Mouse (Mus musculus) kidney, postnatal 4 days (tissue): ENCODE measurements around the gene Hspb7.
A peak's percentile ranks its signal among the peaks of the same experiment; 100 is the strongest.

Source experiments
- DNase-seq, 2 experiments: peaks; one replicate each; pipeline ENCODE4 v3.0.0; 2021; ENCODE audit warnings: mixed read lengths in 2 of 2

Gene Hspb7

GRCm38 (mm10) chr4:141451251-141451650 lies 30.7 kb downstream of the Hspb7 start:
- no peak for DNase-seq

GRCm38 (mm10) chr4:141451916-141452450 lies 31.4 kb downstream of the Hspb7 start:
- DNase-seq = no peak

DNA sequence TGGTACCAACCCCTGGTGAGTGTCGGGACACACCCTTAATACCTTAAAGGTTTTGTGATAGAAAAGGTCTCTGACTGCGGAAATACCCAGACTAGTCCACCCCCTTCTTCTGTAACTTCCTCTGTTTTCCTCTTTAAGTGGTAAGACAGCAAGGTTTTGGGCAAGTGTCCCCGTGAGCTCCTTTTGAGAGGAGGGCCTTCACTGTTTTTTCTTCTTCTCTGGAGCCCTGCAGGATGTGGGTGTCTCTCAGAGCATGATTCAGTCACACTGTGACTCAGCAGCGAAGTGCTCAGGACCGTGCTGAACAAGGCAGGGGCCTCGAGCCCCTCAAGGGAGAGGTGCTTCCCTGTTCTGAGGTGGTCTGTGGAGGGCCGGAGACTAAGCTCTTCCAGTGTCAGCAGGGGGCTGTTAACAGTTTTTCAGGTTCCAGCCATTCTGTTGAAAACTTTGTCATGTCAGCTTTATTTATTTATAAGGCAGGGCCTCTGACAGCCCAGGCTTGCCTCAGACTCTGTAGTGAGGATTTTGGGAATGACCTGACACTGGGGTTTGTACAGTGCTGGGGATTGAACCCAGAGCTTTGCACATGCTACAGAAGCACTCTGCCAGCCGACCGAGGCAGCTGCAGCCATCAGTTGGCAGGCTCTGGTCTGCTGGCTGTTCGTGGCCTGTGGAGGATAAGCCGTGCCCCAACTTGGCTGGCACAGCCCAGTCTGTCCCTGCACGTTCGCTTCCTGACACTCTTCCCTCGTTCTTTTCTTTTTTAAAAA lies 34.2 kb downstream of the Hspb7 start:
- no peak for DNase-seq

- DNase-seq = no peak
Measured at GRCm38 (mm10) chr4:141455526-141455925, 34.9 kb downstream of the Hspb7 start.

- no peak for DNase-seq
Measured at GRCm38 (mm10) chr4:141456193-141456938, 35.8 kb downstream of the Hspb7 start.

DNA sequence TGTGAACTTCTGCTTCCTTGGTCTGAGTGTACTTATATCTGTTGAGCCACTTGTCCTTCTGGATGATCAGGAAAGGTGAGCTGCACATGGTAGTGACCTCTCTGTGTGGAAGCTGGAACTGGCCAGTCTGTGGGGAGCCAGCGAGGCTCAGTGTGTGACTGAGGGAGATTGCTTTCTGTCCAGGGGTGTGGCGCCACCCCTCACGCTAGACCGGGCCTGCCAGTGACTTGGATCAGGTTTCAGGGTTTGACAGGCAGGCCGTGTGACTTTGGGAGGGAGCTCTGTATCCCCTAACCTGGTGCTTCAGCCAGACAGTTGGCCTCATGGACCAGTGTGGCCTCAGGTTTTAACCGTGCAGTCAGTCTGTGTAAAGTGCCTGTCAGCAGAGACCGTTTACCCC lies 37.7 kb downstream of the Hspb7 start:
- peak in 1 of 2 experiments; percentile 65 for DNase-seq

DNA sequence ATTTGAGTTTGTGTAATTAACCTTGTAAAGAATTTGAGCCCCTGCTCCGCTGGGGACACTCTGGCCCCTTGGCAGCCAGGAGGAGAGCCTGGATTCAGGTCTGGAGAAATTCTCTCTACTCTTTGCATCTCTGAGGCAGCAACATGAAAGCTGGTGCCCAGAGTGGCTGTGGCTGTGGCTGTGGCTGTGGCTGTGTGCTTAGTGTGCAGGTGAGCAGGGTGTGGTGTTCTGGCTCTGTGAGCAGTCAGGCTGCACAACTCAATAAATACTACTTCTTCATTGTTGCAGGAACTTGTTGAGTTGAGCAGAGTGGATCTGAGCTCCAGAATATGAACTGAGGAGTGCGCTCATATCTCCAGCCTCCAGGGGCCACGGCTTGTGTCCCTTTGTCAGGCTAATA lies 38.3 kb downstream of the Hspb7 start:
- DNase-seq = no peak

- DNase-seq = no peak
Measured at GRCm38 (mm10) chr4:141459766-141460165, 39.2 kb downstream of the Hspb7 start.

DNA sequence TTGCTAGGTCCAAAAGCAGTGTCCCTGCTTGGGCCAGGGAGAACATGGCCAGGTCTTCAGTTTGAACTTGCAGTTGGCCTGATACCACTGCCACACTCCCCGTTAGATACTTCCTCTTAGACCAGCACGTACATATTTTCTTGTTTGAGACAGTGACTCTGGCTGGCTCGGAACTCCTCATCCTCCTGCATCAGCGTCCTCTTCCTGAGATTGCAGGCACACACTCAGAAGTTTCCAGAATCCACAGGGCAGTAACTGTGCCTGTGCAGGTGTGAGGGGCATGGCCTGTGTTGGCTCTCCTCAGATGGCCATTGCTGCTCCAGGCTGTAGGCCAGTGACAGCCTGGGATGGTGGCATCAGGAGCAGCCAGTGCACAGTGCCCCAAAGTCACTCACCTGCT lies 39.9 kb downstream of the Hspb7 start:
- no peak for DNase-seq

- DNase-seq = no peak
Measured at GRCm38 (mm10) chr4:141461088-141461487, 40.5 kb downstream of the Hspb7 start.

DNA sequence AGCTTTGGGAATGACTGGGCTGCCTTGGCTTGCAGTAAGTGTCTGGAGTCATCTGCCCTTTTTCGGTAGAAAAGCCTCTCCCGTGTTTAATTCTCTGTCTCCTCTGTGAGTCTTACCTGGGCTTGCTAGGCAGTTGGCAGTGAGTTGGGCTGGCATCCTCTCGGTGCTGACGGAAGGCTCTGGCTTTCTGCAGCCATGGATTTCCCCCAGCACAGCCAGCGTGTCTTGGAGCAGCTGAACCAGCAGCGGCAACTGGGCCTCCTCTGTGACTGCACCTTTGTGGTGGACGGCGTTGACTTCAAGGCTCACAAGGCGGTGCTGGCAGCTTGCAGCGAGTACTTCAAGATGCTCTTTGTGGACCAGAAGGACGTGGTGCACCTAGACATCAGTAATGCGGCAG lies 41.0 kb downstream of the Hspb7 start:
- DNase-seq = no peak

DNA sequence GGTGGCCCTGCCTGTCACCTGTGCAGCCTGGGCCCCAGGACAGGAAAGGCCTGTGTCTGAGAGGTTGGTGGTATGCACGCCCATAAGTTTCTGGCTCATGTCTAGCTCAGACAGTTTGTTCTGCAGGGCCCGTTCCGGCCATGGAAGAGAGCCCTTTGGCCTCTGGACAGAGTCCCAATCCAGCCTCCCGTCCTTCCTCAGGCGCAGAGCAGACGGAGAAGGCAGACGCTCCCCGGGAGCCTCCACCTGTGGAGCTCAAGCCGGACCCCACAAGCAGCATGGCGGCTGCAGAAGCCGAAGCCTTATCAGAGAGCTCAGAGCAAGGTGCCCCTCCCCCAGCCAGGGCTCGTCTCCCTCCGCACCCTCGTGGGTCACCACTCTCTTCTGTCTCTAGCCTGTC lies 42.9 kb downstream of the Hspb7 start:
- DNase-seq = no peak

DNA sequence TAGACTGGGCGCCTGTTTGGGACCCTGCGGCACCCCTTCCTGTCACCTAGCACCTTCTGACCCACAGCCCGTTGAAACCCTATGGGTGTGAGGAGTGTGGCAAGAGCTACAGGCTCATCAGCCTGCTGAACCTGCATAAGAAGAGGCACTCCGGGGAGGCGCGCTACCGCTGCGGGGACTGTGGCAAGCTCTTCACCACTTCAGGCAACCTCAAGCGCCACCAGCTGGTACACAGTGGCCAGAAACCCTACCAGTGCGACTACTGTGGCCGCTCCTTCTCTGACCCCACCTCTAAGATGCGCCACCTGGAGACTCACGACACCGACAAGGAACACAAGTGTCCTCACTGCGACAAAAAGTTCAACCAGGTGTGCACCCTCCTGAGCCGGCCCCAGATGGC lies 44.1 kb downstream of the Hspb7 start:
- DNase-seq = no peak

- DNase-seq = no peak
Measured at GRCm38 (mm10) chr4:141465512-141466288, 45.1 kb downstream of the Hspb7 start.

- no peak for DNase-seq
Measured at GRCm38 (mm10) chr4:141466289-141466795, 45.8 kb downstream of the Hspb7 start.

DNA sequence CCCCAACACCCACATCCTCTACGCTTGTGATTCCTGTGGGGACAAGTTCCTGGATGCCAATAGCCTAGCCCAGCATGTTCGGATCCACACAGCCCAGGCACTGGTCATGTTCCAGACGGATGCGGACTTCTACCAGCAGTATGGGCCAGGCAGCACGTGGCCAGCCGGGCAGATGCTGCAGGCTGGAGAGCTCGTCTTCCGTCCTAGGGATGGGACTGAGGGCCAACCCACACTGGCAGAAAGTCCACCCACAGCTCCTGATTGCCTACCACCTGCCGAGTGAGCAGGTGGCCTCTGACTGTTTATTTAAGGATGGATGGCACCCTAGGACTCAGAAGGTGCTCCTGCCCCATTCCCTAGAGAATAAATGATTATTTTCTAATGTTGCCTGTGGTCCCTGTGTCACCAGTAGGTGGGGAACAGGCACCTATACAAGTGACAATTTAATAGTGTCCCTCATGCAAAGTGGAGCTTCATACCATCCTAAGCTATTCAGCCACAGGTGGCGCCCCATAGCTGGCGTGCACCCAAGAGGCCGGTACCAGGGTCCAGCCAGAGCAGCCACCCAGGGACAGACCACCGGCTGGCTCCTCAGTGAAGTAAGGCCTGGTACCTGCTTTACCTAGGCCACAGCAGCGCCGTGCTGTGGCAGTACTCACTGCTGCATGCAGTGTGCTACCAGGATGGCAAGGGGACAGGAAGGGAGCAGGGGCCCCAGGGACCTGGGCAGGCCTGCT lies 46.4 kb downstream of the Hspb7 start:
- DNase-seq = peak in 1 of 2 experiments; percentile 48

- no peak for DNase-seq
Measured at GRCm38 (mm10) chr4:141467581-141467927, 47.0 kb downstream of the Hspb7 start.

DNA sequence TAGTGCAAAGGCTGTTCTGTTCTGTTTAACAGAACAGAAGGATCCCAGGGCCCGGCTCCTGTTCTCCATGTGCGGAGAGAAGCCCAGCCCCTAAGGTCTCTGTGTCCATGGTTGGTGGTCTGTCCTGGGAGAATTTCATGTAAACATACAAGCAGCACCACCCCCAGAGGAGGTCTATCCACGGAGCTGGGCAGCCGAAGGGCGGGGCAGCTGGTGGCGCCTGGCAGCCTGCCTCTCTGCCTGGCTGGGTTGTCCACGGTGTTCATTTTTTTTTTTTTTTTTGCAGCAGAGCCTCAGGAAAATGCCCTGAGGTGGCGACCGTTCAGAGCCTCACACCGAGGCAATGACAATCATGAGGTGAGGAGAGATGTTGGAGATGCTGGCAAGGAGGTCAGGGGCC lies 48.0 kb downstream of the Hspb7 start:
- DNase-seq = no peak

DNA sequence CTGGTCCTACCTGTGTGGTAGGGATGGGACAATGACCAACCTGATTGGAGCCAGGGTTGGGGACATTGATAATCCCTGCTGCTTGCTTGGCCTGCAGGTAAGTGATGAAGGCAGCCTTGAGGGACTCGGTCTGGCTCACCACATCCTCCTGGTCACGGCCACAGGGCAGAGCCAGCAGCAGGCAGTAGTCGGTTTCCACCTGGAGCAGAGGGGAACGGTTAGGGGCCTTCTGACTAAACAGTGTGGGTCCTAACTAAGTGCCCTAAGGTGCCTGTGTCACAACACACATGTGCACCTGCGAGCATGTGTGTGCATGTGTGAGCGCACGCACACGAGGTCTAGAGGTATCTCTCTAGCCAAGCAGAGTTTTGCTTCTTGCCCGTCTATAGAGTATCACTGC lies 48.8 kb downstream of the Hspb7 start:
- DNase-seq = no peak

DNA sequence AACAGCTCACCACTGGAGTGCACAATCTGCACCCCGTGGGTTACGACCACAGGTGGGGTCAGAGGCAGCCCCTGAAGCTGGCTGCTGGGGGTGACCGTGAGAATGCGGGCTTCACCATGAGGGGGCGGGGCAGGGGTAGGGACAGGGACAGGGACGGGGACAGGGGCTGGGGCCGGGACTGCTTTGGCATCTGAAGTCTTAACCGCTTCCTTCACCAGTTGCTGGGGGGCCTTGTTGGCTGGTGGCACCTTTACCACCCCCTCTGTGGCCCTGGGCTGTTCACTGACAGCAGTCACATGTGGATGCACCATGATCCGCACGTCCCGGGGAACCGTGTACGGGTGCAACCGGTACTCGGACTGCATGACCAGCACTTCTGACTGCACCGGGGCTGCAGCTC lies 50.9 kb downstream of the Hspb7 start:
- DNase-seq = no peak

DNA sequence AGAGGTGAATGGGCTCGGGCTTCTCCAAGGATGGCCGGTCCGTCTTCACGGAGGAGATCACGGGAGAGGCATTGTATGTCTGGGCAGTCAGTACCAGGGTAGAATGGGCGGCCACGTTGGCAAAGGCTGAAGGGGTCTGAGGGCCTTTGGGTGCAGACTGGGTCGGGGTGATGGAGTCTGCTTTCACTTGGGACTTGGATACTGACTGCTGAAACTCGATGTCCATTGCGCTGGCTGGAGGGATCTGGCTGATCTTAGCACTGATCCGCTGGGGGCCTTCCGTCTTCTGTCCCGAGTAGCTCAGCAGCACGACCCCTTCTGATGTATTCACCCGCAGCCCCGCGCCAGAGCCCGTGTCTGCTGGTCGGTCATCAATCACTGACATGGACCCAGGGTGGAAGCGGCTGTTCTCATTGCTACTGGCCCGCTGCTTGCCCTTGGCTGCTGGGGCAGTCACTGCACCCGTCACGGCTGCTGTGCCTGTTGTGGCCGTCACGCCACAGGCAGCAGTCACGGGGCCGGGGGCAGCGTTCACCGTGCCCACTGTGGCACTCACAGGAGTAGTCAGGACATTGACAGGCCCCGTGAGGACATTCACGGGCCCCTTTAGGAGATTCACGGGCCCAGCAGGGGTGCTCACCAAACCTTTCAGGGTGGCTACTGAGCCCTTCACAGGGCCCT lies 52.2 kb downstream of the Hspb7 start:
- DNase-seq = no peak

- no peak for DNase-seq
Measured at GRCm38 (mm10) chr4:141474431-141474830, 53.9 kb downstream of the Hspb7 start.
